Mouse (Mus musculus) thymus, postnatal 36 days (tissue): ENCODE measurements around the gene Pnma1.

Experiments
- DNase-seq, 2 experiments: peaks; one replicate each; pipeline ENCODE4 v3.0.0; 2022; ENCODE audit warnings: mixed read lengths in 2 of 2

The Pnma1 gene

DNA sequence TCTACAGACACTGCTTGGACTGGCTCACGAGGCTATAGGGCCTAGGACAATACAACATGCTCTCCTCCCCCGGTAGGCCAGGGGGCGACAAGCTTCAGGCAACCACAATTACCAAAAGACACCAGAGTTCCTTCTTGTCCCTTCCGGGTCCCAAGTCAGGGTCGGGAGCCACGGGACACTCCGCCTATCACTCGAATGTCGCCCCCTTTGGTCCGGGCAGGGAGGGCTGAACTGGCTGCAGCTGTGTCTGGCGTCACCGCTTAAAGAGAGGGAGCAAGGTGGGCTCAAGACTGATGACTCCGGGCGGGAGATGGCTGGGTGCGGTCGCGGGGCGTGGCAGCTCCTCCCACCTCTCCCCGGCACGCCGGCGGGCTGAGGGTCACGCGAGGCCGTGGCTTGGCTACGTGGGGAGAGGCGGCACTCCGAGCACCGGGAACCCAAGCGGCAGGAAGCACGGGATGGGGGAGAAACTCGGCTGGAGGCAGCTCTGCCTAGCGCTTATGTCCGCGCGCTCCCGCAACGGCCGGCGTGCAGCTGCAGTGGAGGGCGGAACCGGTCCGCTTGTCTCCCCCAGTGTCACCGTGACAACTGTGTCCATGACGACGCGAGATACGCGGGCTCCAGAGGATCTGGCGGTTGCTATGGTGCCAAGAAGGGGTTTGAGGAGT is at the start of gene Pnma1:
Gene Pnma1 (minus strand): TSS at position 536 of the 668 bp plus-strand sequence.
- DNase-seq: peak; percentile 50 to 73

DNA sequence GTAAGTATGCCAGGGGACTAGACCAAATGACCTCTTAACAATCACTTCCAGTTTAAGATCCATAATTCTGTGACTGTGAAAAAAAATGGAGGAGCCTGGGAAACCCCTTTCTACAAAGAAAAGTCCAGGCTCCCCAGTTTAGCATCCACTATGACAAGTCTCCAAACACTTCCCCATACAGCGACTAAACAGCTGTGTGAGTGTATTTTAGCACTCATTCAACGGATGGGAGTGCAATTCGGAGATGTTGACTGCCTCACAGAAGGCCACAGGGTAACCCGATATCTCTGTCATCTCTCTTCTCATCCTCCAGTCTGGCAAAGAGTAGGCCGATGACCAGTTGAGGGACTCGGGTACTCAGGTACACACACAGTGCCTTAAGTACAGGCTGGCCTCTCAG is 46.9 kb upstream of the Pnma1 start:
- DNase-seq: no peak

DNA sequence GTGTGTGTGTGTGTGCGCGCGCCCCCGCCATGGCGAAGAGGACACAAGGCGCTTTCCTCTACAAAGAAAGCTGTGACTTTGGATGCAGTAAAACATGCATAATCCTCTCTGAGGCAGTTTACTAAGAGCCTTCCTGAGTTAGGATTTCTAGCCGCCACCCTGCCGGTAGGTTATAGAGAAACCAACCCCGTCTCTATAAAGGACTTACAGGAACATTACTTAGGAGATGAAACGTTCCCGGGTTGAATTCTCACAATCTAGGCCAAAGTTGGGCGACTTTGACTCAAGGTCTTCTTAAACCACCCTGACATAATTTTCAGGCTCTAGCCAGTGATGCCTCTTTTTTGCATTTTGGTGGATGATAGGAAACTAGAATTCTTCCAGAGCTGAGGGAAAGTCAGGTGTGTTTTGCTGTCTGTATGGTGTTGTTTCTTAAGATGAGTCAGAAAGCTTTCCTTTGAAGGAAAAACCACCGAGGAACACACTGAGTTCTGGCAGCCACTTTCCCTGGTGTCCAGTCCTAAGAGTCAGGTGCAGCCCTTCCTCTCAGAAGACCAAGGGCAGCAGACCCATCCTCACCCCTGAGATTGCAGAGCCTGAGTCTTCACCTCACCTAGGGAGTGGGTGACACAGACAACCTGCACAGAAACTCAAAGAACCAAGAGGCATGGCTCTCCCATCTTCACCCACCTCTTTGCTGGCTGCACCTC is 46.3 kb upstream of the Pnma1 start:
- no peak for DNase-seq

DNA sequence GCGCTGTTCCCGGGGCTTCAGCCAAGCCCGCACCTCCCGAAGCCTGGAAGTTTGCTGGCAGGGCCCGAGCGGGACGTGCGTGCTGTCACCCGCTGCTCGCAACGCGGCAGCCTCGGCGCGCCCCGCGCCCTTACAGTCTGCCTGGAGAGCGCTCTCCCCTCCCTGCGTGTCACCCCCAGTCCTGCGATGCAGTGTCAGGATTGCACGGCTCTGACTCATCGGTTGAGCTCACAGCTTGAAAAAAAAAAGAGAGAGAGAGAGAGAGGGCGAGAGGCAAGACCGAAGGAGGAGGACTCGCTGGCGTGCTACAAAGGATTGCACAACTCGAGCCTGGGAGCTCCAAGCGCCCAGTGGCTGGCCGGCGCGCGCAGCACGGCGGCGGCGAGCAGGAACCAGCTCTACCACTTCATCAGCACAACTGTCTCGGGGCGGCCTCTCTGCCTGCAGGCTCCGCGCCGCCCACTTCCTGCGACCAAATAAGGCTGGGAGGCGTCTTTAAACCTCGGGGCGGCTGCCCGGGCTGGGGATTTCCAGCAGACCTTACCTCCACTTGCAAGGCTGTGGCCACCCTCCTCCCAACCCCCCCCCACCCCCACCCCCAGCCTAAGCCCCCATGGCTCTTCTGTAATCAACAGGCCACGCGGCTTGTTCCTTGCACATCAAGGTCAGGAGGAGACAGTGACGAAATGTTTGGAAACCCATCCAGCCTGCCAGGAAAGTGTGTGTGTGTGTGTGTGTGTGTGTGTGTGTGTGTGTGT is 45.5 kb upstream of the Pnma1 start:
- peak; percentile 91 to 93 for DNase-seq

DNA sequence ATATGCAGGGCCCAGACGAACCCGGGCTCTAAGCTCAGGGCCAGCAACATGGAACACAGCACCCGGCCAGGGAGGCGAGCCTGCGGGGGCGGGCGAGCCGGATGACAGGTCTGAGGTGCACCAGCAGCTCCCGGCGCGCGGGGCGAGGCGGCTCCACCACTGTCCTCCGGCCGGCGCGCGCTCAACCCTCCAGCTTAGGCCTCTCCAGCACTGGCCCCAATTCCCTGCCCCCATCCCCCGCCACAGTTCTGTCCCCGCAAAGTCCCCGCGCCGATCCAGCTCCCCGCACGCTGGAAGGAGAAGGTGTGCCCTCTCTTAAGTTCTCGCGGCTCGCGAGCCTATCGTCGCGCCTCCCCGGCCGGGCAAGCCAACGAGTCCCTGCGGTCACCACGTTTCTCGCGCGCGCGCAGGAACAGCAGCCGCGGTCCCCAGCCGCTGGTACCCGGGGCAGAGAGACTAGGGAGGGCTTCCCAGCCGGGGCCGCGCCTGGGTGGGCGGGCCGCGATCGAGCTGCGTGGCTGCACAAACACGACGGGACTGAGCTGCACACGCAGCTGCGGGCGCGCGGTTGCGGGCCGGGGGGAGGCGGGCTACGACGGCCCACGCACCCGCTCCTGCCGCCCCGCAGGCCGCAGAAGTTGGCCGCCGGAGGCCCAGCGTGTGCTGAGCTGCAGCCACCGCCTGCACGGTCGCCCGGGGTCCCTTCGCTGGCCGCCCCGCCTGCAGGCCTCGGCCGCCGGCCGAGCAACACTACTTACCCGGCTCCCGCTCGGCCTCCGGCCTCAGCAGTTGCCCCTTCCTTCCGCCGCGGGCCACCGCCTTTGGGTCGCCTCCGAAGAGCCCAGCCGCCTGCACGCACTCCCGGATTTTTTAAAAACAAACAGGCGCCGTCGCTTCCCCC is 44.7 kb upstream of the Pnma1 start:
- peak; percentile 43 to 65 for DNase-seq

DNA sequence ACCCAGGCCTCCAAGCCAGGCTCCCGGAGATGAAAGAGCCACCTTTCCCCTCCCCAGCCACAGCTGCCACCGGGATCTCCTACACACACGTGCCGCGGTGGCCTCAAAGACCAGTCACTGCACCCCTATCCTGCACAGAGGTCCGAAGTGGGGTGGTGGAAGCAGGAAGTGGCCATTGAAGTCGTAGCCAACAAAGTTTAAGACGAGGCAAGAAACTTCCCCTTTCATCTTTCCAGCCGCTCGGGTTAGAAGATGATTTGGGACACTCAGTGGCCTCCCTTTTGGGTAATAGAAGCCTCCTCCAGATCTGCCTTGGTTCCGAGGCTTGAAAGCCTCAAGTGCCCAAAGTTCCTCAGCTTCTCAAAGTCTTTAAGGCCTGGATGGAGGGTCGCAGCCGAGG is 44.0 kb upstream of the Pnma1 start:
- peak in 1 of 2 experiments; percentile 37 for DNase-seq

DNA sequence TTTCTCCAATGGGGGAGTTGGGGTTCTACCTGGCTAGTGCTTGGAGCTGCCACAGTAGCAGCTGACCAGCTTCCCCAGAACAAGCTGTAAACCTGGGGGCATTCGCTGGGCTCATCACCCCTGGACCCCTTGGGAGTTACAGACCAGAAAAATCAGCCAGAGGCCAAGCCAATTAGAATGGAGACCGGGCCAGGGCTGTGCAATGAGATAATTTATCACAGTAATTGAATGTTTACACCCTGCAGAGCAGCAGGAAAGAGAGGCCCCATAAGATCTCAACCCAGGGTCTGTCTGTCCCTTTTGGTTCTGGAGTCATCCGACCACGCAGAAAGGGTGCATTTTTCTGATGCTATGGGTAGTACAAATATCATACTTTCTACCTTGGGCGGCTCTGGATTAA is 43.5 kb upstream of the Pnma1 start:
- no peak for DNase-seq

DNA sequence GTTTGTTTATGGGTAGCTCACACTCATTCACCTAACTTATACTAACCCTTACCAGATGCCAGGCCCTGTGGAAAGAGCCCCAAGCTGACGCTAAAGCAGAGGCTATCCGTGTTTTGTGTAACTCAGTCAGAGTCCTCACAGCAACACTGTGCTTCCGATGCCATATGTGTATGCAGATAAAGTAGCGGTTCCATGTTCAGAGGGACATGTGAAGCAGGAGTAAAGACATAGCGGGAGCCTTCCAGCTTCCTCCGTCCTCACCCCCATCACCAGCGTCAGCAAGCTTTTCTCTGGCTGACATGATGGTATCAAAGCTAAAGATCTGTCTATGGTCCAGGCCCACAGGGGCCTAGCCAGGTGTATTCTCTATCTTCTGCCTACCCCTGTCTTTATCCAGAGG is 42.9 kb upstream of the Pnma1 start:
- no peak for DNase-seq

DNA sequence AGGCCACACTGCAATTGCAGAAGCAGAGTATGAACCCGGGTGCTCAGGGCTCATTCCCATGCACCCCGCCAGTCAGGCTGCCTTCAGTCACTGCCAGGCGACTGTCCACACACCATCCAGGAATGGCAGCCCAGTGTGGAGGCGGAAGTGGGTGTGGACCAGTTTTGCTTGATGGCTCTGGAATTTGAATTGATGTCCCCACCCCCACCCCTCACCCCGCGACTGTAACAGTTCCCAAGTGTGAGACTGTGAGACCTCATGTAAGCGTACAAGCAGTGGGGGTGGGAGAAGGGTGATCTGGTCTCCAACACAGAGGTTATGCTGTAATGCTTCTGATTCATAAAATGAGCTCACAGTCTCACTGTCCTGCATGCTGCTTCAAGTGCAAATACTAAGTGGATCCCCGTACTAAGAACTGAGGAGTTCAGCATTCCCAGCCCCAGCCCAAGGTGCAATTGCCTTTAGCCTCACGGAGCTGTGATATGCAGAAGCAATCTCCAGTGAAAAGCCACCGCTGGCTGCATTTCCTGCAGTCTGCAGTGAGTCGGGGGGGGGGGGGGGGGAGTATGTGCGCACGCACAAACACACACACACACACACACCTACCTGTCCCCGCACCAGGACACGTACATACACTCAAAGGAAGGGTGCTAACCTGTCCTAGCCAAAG is 42.0 kb upstream of the Pnma1 start:
- no peak for DNase-seq

DNA sequence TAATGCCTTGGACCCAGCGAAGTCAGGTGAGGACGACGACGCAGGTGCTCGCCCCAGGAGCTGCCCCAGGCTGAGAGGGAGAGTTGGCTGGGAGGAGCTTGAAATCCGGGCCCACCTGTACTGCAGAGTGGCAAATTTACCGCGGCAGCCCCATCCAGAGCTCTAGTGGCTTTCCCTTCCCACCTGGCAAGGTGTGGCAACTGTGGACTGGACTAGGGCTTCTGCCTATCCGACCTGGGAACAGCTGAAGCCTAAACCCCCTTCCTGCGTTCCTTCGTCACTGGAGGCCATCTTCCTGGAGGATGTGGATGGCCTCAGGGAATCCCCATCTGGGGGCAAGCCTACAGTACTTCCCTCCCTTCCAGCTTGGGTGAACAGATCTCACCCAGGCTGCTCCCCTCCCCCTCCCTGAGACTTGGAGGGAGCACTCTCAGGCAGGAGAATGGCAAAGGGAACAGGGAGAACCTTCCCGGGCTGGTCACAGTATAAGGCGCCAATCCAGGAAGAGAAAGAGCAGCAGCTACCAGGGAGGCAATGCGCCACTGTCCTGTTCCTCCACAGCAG is 40.7 kb upstream of the Pnma1 start:
- no peak for DNase-seq

DNA sequence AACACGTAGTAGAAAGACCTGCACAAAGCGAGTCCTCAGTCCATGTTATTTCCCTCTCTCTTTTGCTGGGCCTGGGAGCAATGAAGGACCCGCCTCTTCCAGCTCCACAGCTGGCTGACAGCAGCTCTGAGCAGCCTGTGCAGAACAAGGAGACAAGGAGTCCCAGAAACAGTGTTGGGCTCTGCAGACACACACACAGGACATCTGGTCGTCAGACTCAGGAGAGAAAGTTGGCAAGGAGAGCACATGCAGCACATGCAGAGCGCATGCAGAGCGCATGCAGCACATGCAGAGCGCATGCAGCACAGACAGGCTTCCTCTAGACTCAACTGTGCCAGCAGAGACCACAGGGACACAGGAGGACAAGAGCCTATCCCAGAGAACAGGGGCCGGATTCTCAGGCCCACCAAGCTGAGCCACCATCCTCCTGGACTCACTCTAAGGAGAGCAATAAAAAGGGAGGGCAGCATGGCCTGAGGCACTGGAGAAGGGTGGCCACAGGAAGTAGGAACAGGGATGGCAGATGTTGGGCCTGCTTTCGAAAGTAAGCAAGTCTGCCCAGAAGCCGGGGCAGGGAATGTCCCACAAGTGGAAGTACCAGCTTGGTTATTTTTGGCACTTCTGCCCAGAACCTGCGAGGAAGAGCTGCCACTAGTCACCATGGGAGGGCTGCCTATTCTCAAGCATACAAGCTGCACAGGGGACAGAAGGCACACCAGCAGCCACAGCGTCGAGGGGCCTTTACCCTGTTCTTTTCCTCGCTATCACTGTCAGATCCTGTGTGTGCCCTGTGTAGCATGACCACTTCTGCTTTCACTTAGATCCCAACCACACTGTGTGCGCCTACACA is 39.7 kb upstream of the Pnma1 start:
- no peak for DNase-seq

DNA sequence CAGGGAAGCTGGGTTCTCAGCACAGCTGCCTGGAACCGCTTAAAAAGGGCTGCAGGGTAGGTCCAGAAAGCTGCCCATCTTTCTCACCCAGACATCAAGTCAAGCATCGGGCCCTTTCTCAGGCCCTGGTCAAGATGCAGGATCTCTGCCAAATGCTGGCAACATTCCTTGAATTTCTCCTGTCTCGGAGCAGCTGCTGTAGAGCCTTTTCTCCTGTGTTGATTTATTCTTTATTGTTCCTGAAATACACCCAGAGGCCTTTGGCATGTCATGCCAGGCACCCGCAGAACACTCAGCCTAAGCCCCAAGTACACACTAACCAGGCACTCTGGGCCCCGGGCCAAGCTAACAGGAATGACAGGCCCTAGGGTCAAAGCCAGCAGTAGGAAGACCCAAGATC is 38.7 kb upstream of the Pnma1 start:
- no peak for DNase-seq

DNA sequence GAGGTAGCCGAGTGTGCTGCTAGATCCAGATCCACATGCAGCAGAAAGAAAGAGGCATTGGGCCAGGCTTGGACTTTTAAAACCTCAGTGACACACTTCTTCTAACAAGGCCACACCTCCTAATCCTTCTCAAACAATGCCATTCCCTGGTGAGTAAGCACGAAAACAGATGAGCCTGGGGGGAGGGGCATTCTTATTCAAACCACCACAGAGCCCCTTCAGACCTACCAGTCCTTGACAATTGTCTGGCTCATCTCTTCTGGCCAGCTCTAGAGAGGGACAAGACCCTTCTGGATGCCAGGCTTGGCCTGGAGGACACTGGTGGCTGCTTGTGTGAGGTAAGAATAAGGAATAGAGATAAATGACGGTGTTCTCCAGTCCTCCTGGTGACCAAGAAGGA is 38.2 kb upstream of the Pnma1 start:
- DNase-seq: no peak

DNA sequence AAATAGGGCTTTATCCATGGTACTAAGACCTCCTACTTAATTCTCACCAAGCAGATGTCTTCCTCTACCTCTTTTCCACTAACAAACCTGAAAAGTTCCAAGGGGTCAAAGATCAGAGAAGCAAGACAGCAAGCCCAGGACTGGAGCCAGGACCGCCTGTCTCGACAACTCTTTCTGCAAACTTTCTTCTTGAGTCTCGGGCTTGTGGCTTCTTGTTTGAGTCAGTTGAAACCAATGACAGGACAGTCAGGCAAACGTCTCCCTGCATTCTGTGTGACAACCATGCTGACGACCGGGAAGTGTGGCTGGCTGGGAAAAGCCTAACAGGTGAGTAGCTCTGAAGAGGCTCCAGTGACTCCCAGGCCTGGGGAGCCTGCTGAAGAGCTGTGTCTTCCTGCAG is 37.3 kb upstream of the Pnma1 start:
- no peak for DNase-seq

DNA sequence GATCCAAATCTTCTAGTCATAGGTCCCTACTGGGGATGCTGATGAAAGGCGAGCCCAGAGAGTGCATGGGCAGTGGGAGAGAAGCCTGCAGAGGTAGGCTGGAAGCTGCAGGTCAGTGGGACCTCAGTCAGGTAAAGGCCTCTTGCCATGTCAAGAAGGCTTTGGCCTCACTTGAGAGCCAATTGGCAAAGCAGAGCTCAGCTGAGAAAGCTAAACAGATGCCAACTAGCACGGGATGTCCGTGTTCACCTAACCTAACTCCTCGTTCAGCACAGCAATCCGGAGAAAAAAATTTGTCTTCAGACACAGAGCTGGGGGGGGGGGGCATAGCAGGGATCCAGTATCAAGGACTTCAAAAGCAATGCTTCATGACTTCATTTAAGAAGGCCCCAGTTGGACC is 36.7 kb upstream of the Pnma1 start:
- DNase-seq: no peak

DNA sequence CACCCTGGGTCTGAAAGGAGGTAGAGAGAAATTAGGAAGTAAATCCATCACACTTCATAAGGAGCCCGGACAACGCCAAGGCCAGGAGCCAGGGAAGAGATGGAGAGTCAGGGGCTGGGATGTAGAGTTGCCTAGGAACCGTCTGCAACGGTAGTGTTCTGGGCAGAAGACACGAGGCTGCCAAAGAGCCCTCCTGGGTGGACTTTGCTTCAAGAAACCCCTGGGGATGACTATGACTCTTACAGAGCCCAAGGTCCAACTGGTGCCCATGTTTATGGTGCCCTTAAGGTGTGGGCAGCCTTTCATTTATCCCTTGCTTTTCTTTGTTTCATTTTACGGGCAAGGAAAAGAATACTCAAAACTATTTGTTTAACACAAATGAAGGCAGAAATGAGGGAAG is 33.7 kb upstream of the Pnma1 start:
- DNase-seq: no peak

DNA sequence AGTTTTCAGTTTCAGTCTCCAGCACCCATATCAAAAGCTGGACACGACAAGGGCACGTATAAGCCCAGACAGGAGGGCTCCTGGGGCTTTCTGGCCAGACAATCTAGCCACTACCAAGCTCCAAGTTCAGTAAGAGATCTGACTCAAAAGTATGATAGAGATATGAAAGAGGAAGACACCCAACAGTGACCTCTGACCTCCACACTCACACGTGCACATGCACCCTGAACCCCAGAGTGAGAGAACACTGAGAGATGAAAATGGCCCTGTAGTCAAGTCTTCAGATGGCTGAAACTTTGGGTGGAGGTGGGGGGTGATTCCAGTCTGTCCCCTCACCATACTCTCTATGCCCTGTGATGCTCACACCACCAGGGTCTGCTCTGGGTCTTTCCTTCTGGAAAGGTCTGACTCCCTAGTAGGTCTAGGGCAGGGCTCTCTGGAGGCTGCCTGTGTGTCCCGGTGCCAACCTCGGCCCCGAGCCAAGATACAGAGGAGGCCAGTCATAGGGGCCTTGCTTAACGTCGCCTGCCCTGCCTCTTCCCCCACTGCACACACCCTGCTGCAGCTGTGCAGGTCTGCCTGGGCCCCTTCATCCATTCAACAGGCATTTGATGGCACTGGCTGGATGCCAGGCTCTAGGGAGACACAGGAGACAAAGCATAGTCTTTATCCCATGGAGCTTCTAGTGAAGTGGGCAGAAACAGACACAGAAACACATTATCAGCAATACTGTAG is 32.6 kb upstream of the Pnma1 start:
- no peak for DNase-seq

DNA sequence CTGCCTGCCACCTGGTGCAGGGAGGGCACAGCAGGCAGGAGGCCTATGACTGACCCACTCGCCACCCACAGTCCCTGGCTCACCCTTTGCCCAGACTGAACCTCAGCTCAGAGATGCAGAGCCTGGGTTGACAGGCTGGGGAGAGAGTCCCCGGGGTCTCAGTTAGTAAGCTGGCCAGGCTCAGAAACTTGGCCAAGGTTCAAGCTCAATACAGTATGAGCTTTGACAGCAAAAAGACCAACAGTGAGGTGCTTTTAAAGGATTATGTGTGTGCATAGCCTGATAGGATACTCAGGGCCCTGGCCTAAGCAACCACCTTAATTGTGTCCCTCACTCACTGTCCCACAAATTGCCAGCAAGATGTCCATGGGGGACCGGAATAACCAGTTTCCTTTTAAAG is 31.8 kb upstream of the Pnma1 start:
- DNase-seq: no peak

DNA sequence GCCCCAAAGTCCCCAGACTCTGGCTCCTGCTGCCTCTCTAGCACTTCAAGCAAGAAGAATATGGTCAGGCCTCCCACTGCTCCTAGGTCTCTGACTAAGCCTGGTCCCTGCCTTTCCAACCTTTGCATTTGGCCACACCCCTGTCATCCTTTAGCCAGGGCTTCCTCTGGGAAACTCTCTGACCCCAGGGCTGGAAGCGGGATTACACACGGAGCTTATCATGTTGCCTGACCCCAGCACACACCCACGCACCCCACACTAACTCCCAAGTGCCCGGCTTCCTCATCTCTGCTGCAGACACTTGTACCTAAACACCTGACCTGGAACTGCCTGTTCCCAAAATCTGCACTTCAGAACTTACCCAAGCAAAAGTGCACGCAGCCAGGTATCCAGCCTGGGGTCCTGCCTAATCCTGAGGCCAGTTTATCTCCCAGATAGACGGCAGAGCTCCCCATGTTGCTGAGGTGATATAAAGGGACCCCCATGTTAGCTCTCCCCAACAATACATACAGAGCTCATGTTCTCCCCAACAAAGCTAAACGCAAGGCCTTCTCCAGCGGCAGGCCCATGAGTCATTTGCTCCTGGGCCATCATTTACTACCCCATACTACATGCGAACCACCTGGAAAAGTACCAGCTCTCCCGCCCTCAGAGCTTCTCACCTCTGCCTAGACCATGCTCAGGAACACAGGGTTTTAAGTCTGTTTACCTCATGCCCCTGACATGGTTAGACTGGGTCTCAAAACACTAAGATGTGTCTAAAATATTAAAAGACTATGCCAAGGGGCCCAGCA is 30.6 kb upstream of the Pnma1 start:
- DNase-seq: no peak
